Mouse (Mus musculus) adrenal gland, postnatal 14 days (tissue): Measurements from ENCODE around the gene Kat5. TPM values are rescaled to one million over a fixed set of nuclear protein-coding genes. Genes with fewer than 3 reads are reported as not detected.

Experiments
- DNase-seq: peaks from one replicate; pipeline ENCODE4 v3.0.0; 2021; ENCODE audit warnings: mixed read lengths
- total RNA-seq: library from RNA; stranded (reverse); gene quantifications from 2 replicates; pipeline ENCODE4 v1.2.3, GENCODE M21; 2021

Kat5 gene
- total RNA-seq, 1 experiment from 2014 or later = 54.8 TPM

- no peak for DNase-seq
Measured at GRCm38 (mm10) chr19:5629907-5630306, 19.9 kb upstream of the Kat5 start.

GRCm38 (mm10) chr19:5625311-5625710, 15.3 kb upstream of the Kat5 start:
- no peak for DNase-seq

GRCm38 (mm10) chr19:5621884-5622283, 11.8 kb upstream of the Kat5 start:
- no peak for DNase-seq

- DNase-seq = no peak
Measured at GRCm38 (mm10) chr19:5620007-5620406, 10.0 kb upstream of the Kat5 start.

- no peak for DNase-seq
Measured at GRCm38 (mm10) chr19:5614953-5615352, 4.9 kb upstream of the Kat5 start.

GRCm38 (mm10) chr19:5612762-5613411, 2.9 kb upstream of the Kat5 start:
- DNase-seq = no peak

- DNase-seq = no peak
Measured at GRCm38 (mm10) chr19:5611973-5612372, 1.9 kb upstream of the Kat5 start.

- DNase-seq = no peak
Measured at GRCm38 (mm10) chr19:5609171-5609546, 878 bp downstream of the Kat5 start.

- DNase-seq = no peak
Measured at GRCm38 (mm10) chr19:5608707-5609106, 1.3 kb downstream of the Kat5 start.

- no peak for DNase-seq
Measured at GRCm38 (mm10) chr19:5607705-5608410, 2.2 kb downstream of the Kat5 start.

- peak; percentile 32 for DNase-seq
Measured at GRCm38 (mm10) chr19:5606196-5606595, 3.8 kb downstream of the Kat5 start.

- DNase-seq = no peak
Measured at GRCm38 (mm10) chr19:5605126-5605525, 4.9 kb downstream of the Kat5 start.

- DNase-seq = no peak
Measured at GRCm38 (mm10) chr19:5603664-5604063, 6.4 kb downstream of the Kat5 start.

GRCm38 (mm10) chr19:5601752-5602541, 8.1 kb downstream of the Kat5 start, which contains the start of gene Rnaseh2c:
Gene Rnaseh2c (plus strand): TSS chr19:5601873.
- DNase-seq = peak; percentile 84

- DNase-seq = no peak
Measured at GRCm38 (mm10) chr19:5599224-5599623, 10.8 kb downstream of the Kat5 start.

GRCm38 (mm10) chr19:5591888-5592287, 18.1 kb downstream of the Kat5 start:
- DNase-seq = no peak

GRCm38 (mm10) chr19:5589159-5589558, 20.9 kb downstream of the Kat5 start:
- no peak for DNase-seq

GRCm38 (mm10) chr19:5581995-5582394, 28.0 kb downstream of the Kat5 start:
- DNase-seq = peak; percentile 50

- no peak for DNase-seq
Measured at GRCm38 (mm10) chr19:5580776-5581175, 29.3 kb downstream of the Kat5 start.

- no peak for DNase-seq
Measured at GRCm38 (mm10) chr19:5579971-5580370, 30.1 kb downstream of the Kat5 start.

GRCm38 (mm10) chr19:5575336-5575735, 34.7 kb downstream of the Kat5 start:
- DNase-seq = no peak

- DNase-seq = peak; percentile 81
Measured at GRCm38 (mm10) chr19:5572331-5573125, 37.5 kb downstream of the Kat5 start.
